Mouse (Mus musculus) v-Abl transformed pro-B cells (cell line): ENCODE measurements around the gene Ensa.

Source experiments
- in situ Hi-C, 2 experiments: fragments of 400-800 bp; cut with MboI; formaldehyde crosslinking; loops; one replicate each; pipeline ENCODE4 v1.15.1; 2025; ENCODE audit not compliant: unreplicated experiment in 2 of 2

The Ensa gene

GRCm38 (mm10) chr3:95624628-95625503 is at the start of gene Ensa:
Gene Ensa, plus strand, starts transcription at chr3:95624993.
- in situ Hi-C loops = loop anchor here in 1 of 2 experiments (25.0 kb wide), 2 partner anchors 113 to 288 kb away; no protein-coding TSS in a partner anchor

DNA sequence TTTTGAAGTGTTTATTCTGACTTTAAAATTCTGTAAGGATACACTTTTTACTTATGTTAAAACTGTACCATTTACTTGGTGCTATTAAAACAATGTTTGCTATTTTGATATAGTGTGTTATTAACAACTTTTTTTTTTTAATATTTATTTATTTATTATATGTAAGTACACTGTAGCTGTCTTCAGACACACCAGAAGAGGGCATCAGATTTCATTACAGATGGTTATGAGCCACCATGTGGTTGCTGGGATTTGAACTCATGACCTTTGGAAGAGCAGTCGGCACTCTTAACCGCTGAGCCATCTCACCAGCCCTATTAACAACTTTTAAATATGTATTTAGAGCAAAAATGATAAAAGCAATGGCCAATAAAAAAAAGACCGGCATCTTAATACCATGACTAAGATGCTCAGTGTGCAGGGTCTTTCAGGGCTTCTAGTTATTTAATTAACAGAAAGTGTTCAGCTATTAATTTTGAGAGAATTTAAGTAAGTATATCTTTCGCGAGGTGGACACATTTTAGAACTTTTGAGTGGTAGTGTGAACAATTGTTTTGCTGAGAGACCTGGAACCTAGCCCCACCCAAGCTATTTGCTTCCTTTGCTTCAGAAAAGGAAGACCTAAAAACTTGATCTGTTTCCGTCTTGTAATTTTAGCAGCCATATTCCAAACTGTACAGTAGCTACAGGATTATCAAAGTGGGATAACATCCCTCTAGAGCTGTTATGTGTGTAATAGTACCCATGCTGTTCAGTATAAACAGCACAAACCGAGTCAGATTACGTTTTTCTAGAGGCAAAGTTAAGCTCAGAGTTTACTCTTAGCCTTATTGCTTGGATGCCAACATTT is 36.8 kb upstream of the Ensa start:
- in situ Hi-C loops = loop anchor here in 1 of 2 experiments (10.0 kb wide), 1 partner anchor 63 kb away; the partner anchor contains the start of gene Ctss

- in situ Hi-C loops = loop anchor here in 1 of 2 experiments (10.0 kb wide), 1 partner anchor 64 kb away; the partner anchor contains the start of gene Ctss
Measured at GRCm38 (mm10) chr3:95588604-95589086, 36.1 kb upstream of the Ensa start, which contains the start of gene Golph3l. Gene Golph3l, plus strand, starts transcription at chr3:95588934.

- in situ Hi-C loops = no loop called here
Measured at GRCm38 (mm10) chr3:95598734-95599133, 26.1 kb upstream of the Ensa start.

GRCm38 (mm10) chr3:95601287-95601686 is 23.5 kb upstream of the Ensa start:
- in situ Hi-C loops = loop anchor here in 1 of 2 experiments (25.0 kb wide), 2 partner anchors 89 to 264 kb away; no protein-coding TSS in a partner anchor

GRCm38 (mm10) chr3:95606096-95606495 is 18.7 kb upstream of the Ensa start:
- in situ Hi-C loops = loop anchor here in 1 of 2 experiments (25.0 kb wide), 2 partner anchors 94 to 269 kb away; no protein-coding TSS in a partner anchor

DNA sequence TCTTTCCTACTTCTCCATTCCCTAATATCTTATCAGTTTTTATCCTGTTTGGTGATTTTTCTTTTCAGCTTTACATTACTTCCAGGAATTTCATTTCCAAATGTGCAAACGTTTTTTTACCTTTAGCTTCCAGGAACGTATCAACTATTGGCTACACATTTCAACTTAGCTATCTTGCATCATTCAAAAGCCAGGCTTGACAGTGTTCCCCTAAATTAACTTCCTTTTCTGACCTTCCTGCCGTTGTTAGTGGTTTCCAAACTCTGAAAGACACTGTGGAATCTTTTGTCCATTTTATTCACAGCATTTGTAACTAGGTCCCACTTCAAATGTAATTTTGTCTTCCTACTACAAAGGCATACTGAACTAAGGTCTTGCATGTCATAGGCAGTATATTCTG is 15.6 kb upstream of the Ensa start:
- in situ Hi-C loops = loop anchor here in 1 of 2 experiments (25.0 kb wide), 2 partner anchors 97 to 272 kb away; no protein-coding TSS in a partner anchor

- in situ Hi-C loops = loop anchor here in 1 of 2 experiments (25.0 kb wide), 2 partner anchors 102 to 277 kb away; no protein-coding TSS in a partner anchor
Measured at GRCm38 (mm10) chr3:95613996-95614395, 10.8 kb upstream of the Ensa start.

DNA sequence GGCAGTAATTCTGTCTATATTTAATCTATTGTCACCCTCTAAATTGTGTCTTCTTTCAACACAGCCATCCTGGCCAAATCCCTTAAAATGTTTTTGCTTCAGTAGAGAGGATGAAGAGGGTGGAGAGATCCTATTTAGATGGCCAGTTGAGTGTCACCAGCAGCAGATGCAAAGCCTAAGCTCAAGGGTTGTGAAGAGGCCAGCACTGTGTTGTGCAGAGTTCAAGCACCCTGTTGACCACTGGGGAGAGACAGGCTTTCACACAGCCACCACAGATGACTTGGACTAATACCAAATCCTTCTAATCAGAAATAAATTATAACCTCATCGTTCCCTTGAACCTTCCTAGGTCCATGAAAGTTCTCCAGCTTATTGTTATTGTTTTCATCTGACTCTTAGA is 6.3 kb upstream of the Ensa start:
- in situ Hi-C loops = loop anchor here in 1 of 2 experiments (25.0 kb wide), 2 partner anchors 106 to 281 kb away; no protein-coding TSS in a partner anchor

- in situ Hi-C loops = loop anchor here in 1 of 2 experiments (25.0 kb wide), 2 partner anchors 109 to 284 kb away; no protein-coding TSS in a partner anchor
Measured at GRCm38 (mm10) chr3:95621241-95621640, 3.6 kb upstream of the Ensa start.

DNA sequence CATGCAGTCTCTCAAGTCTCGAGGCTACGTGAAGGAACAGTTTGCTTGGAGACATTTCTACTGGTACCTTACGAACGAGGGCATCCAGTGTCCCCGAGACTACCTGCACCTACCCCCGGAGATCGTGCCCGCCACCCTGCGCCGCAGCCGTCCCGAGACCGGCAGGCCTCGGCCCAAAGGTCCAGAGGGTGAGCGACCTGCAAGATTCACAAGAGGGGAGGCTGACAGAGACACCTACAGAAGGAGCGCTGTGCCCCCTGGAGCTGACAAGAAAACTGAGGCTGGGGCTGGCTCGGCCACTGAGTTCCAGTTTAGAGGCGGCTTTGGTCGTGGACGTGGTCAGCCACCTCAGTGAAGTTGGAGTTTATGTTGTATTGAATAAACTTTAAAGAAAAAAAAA is 2.4 kb upstream of the Ensa start:
- in situ Hi-C loops = loop anchor here in 1 of 2 experiments (25.0 kb wide), 2 partner anchors 110 to 285 kb away; no protein-coding TSS in a partner anchor

GRCm38 (mm10) chr3:95623551-95623950 is 1.2 kb upstream of the Ensa start:
- in situ Hi-C loops = loop anchor here in 1 of 2 experiments (25.0 kb wide), 2 partner anchors 111 to 286 kb away; no protein-coding TSS in a partner anchor

GRCm38 (mm10) chr3:95623991-95624515 is 740 bp upstream of the Ensa start:
- in situ Hi-C loops = loop anchor here in 1 of 2 experiments (25.0 kb wide), 2 partner anchors 112 to 287 kb away; no protein-coding TSS in a partner anchor

DNA sequence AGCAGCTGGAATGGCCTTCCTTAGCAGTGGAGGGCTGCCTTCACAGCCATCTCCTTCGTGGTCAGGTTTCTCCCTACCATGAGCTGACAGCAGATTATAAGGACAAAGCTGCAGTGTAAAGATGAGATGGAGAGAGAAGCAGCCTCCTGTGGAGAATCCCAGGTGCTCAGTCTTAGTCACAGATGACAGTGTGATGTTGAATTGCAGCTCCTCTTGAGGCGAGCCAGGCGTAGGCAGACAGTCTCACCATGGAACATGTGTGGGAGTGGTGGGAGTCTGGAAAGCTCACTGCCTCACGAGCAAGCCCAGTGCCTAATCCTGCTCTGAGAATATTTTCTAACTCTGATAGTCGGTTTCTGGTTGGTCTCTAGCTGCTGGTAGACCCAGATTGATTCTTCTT is 3.0 kb downstream of the Ensa start:
- in situ Hi-C loops = no loop called here

DNA sequence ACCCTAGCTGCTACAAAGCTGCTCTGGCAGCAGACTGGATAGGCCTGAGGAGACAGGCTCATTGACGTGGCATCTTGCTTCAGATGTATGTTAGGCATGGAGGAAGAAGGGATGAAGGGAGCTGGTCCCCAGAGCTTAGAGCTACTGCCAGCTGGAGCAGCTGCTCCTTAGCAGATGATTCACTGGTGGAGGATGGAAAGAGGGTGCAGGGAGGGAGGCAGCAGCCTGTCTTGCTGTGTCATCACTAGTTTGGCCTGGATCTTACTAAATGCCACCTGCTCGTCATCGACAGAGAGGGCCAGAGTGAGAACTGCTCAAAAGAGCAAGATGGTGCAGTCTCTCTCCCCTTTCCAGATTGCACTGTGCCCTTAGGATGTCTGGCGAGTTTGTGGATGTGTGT is 5.0 kb downstream of the Ensa start:
- in situ Hi-C loops = loop anchor here in 1 of 2 experiments (5.0 to 10.0 kb wide), 2 partner anchors 48 to 125 kb away; no protein-coding TSS in a partner anchor

DNA sequence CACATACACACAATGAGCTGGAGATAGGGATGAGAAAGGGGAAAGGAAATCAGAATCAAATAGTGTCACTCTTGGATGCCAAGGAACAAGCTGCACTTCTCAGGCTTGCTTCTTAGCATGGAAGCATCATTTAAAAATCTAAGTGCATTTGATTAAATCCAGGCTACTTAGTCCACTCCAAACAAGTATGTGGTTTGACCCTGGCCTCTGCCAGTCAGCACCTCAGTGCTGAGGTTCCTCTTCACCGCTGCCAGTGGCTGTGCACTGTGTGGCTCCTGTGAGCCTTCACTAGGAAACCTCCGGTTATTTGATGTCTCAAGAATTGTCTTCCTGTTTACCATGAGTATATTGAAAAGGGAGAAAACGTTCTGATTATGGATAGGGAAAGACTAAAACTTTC is 6.1 kb downstream of the Ensa start:
- in situ Hi-C loops = loop anchor here in 1 of 2 experiments (5.0 to 10.0 kb wide), 2 partner anchors 46 to 124 kb away; no protein-coding TSS in a partner anchor

- in situ Hi-C loops = loop anchor here in 1 of 2 experiments (5.0 to 10.0 kb wide), 2 partner anchors 46 to 123 kb away; no protein-coding TSS in a partner anchor
Measured at GRCm38 (mm10) chr3:95631304-95631703, 6.5 kb downstream of the Ensa start.

- in situ Hi-C loops = loop anchor here in 1 of 2 experiments (5.0 to 10.0 kb wide), 2 partner anchors 44 to 122 kb away; no protein-coding TSS in a partner anchor
Measured at GRCm38 (mm10) chr3:95632648-95633588, 8.1 kb downstream of the Ensa start.
